Mouse (Mus musculus): ENCODE measurements around the gene Hdac7. TPM values are rescaled to one million over a fixed set of nuclear protein-coding genes. Genes with fewer than 3 reads are reported as not detected.

Hdac7 gene
- polyA plus RNA-seq, 1 experiment: 37.8 TPM

- 67% methylated on average over 5 of the region's 5 CpGs for WGBS
Observed at GRCm38 (mm10) chr15:97851011-97851410, 6.7 kb upstream of the Hdac7 start.

GRCm38 (mm10) chr15:97850441-97850840 is 6.1 kb upstream of the Hdac7 start:
- Histone ChIP-seq H3K4me1 (ENCODE audit: control insufficient read depth, insufficient read depth, low read length) (peaks cover 1% of the 10 kb centered on the region; the same call in 1 of the 2 replicates), H3K4me3 (replicated peaks; ENCODE audit: control insufficient read depth, low read depth, low read length) (no peak overlapping the region), H3K27ac (ENCODE audit: control insufficient read depth, insufficient read depth, low read depth, low read length, poor library complexity) (no peak overlapping the region)
- 19% methylated on average over 2 of the region's 2 CpGs for WGBS
- TF ChIP-seq POLR2A (IDR thresholded peaks at IDR 0.05; ENCODE audit: borderline replicate concordance, control insufficient read depth, low read depth, low read length): no peak
- TF ChIP-seq CTCF (IDR thresholded peaks at IDR 0.05; ENCODE audit: control insufficient read depth, insufficient read depth, low read length): peak; percentile 63

More at GRCm38 (mm10) chr15:97851011-97851410, 6.7 kb upstream of the Hdac7 start:
- H3K4me3 ChIP-seq (replicated peaks; ENCODE audit: control insufficient read depth, low read depth, low read length): no peak overlapping the region
- H3K4me1 ChIP-seq (ENCODE audit: control insufficient read depth, insufficient read depth, low read length): peaks cover 1% of the 10 kb centered on the region; the same call in 1 of the 2 replicates
- no peak overlapping the region for H3K27ac ChIP-seq (ENCODE audit: control insufficient read depth, insufficient read depth, low read depth, low read length, poor library complexity)
- TF ChIP-seq POLR2A (IDR thresholded peaks at IDR 0.05; ENCODE audit: borderline replicate concordance, control insufficient read depth, low read depth, low read length) (no peak), CTCF (IDR thresholded peaks at IDR 0.05; ENCODE audit: control insufficient read depth, insufficient read depth, low read length) (no peak)

GRCm38 (mm10) chr15:97849116-97849911 is 5.0 kb upstream of the Hdac7 start:
- H3K4me1 ChIP-seq (ENCODE audit: control insufficient read depth, insufficient read depth, low read length): peaks cover 1% of the 10 kb centered on the region
- H3K4me3 ChIP-seq (replicated peaks; ENCODE audit: control insufficient read depth, low read depth, low read length): peak overlapping the region; percentile 66
- no peak for TF ChIP-seq POLR2A (IDR thresholded peaks at IDR 0.05; ENCODE audit: borderline replicate concordance, control insufficient read depth, low read depth, low read length)
- TF ChIP-seq CTCF (IDR thresholded peaks at IDR 0.05; ENCODE audit: control insufficient read depth, insufficient read depth, low read length): peak; percentile 60
- peak overlapping the region; percentile 36; the same call in 1 of the 2 replicates for H3K27ac ChIP-seq (ENCODE audit: control insufficient read depth, insufficient read depth, low read depth, low read length, poor library complexity)
- 3% methylated on average over 19 of the region's 19 CpGs for WGBS

- Histone ChIP-seq H3K27ac (ENCODE audit: control insufficient read depth, insufficient read depth, low read depth, low read length, poor library complexity) (no peak overlapping the region), H3K4me3 (replicated peaks; ENCODE audit: control insufficient read depth, low read depth, low read length) (no peak overlapping the region), H3K4me1 (ENCODE audit: control insufficient read depth, insufficient read depth, low read length) (peaks cover 1% of the 10 kb centered on the region)
- WGBS: 73% methylated on average over 2 of the region's 2 CpGs
- no peak for TF ChIP-seq CTCF (IDR thresholded peaks at IDR 0.05; ENCODE audit: control insufficient read depth, insufficient read depth, low read length)
- no peak for TF ChIP-seq POLR2A (IDR thresholded peaks at IDR 0.05; ENCODE audit: borderline replicate concordance, control insufficient read depth, low read depth, low read length)
Observed at GRCm38 (mm10) chr15:97847866-97848265, 3.6 kb upstream of the Hdac7 start.

GRCm38 (mm10) chr15:97847285-97847684 is 3.0 kb upstream of the Hdac7 start:
- Histone ChIP-seq H3K4me3 (replicated peaks; ENCODE audit: control insufficient read depth, low read depth, low read length) (no peak overlapping the region), H3K4me1 (ENCODE audit: control insufficient read depth, insufficient read depth, low read length) (peaks cover 1% of the 10 kb centered on the region), H3K27ac (ENCODE audit: control insufficient read depth, insufficient read depth, low read depth, low read length, poor library complexity) (no peak overlapping the region)
- TF ChIP-seq CTCF (IDR thresholded peaks at IDR 0.05; ENCODE audit: control insufficient read depth, insufficient read depth, low read length) (no peak), POLR2A (IDR thresholded peaks at IDR 0.05; ENCODE audit: borderline replicate concordance, control insufficient read depth, low read depth, low read length) (no peak)
- WGBS: 49% methylated on average over 4 of the region's 4 CpGs

GRCm38 (mm10) chr15:97846121-97846882 is 2.0 kb upstream of the Hdac7 start:
- Histone ChIP-seq H3K4me1 (ENCODE audit: control insufficient read depth, insufficient read depth, low read length) (peaks cover 1% of the 10 kb centered on the region), H3K27ac (ENCODE audit: control insufficient read depth, insufficient read depth, low read depth, low read length, poor library complexity) (no peak overlapping the region)
- 60% methylated on average over 11 of the region's 11 CpGs for WGBS

GRCm38 (mm10) chr15:97843247-97843651 is 1.1 kb downstream of the Hdac7 start:
- Histone ChIP-seq H3K4me1 (ENCODE audit: control insufficient read depth, insufficient read depth, low read length) (peaks cover 2% of the 10 kb centered on the region), H3K27ac (ENCODE audit: control insufficient read depth, insufficient read depth, low read depth, low read length, poor library complexity) (no peak overlapping the region), H3K4me3 (replicated peaks; ENCODE audit: control insufficient read depth, low read depth, low read length) (no peak overlapping the region)
- TF ChIP-seq CTCF (IDR thresholded peaks at IDR 0.05; ENCODE audit: control insufficient read depth, insufficient read depth, low read length) (no peak), POLR2A (IDR thresholded peaks at IDR 0.05; ENCODE audit: borderline replicate concordance, control insufficient read depth, low read depth, low read length) (no peak)
- 59% methylated on average over 7 of the region's 7 CpGs for WGBS

More at GRCm38 (mm10) chr15:97846121-97846882, 2.0 kb upstream of the Hdac7 start:
- TF ChIP-seq CTCF (IDR thresholded peaks at IDR 0.05; ENCODE audit: control insufficient read depth, insufficient read depth, low read length) (no peak), POLR2A (IDR thresholded peaks at IDR 0.05; ENCODE audit: borderline replicate concordance, control insufficient read depth, low read depth, low read length) (no peak)
- H3K4me3 ChIP-seq (replicated peaks; ENCODE audit: control insufficient read depth, low read depth, low read length): no peak overlapping the region

- H3K27ac ChIP-seq (ENCODE audit: control insufficient read depth, insufficient read depth, low read depth, low read length, poor library complexity): no peak overlapping the region
- TF ChIP-seq CTCF (IDR thresholded peaks at IDR 0.05; ENCODE audit: control insufficient read depth, insufficient read depth, low read length): no peak
- no peak overlapping the region for H3K4me3 ChIP-seq (replicated peaks; ENCODE audit: control insufficient read depth, low read depth, low read length)
- WGBS: 80% methylated on average over 6 of the region's 6 CpGs
- H3K4me1 ChIP-seq (ENCODE audit: control insufficient read depth, insufficient read depth, low read length): peaks cover 4% of the 10 kb centered on the region
Observed at GRCm38 (mm10) chr15:97842058-97842457, 2.2 kb downstream of the Hdac7 start.
